Mouse (Mus musculus) heart, adult 2 months (tissue): ENCODE data around the gene Ddost.

ENCODE experiments used
- CTCF ChIP-seq: fragments of 200-600 bp; IDR thresholded peaks from 2 replicates; pipeline ENCODE4 v1.8.1; 2022; ENCODE audit warnings: antibody characterized with exemption, mild to moderate bottlenecking, moderate library complexity
- EP300 ChIP-seq: fragments of 200-500 bp; IDR thresholded peaks from 2 replicates; pipeline ENCODE4 v1.6.1; 2011; ENCODE audit warnings: low read depth, low read length, control low read depth; ENCODE audit not compliant: insufficient read depth
- POLR2A ChIP-seq: fragments of 200-500 bp; IDR thresholded peaks from 2 replicates; pipeline ENCODE4 v1.6.1; 2011; ENCODE audit warnings: mild to moderate bottlenecking, low read depth, low read length, control low read depth; ENCODE audit not compliant: insufficient read depth

DNA sequence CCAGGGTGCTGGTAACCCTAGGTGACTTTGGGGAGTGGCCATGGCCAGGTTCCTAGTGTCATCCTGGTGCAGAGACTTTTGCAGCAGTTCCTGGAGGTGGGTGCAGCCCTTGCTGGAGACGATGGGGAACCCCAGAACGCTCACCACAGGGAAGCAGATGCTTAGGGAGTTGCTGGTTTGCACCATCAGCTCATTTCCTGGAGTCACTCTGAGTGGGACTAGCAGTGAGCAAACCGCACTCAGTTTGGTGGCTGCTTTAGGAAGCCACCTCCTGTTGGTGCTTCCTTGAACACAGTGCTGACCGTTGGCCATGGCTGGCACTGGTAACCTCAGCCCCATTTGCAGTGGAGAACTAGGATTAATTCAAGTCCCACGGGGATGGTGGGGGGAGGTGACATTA lies 45.0 kb upstream of the Ddost start:
- TF ChIP-seq POLR2A (no peak), CTCF (no peak), EP300 (no peak)
